Mouse (Mus musculus) lung, adult 2 months (tissue): Measurements from ENCODE around the gene Ptgs1.

Experiments
- CTCF ChIP-seq: fragments of 200-500 bp; IDR thresholded peaks from 2 replicates; pipeline ENCODE4 v1.5.1; 2011; ENCODE audit warnings: mild to moderate bottlenecking, low read length, control low read depth; ENCODE audit not compliant: insufficient read depth
- POLR2A ChIP-seq: fragments of 200-500 bp; IDR thresholded peaks from 2 replicates; pipeline ENCODE4 v1.6.1; 2011; ENCODE audit warnings: low read depth, mild to moderate bottlenecking, control low read depth, low read length, borderline replicate concordance; ENCODE audit errors: extremely low read depth

GRCm38 (mm10) chr2:36204595-36204994 lies 25.6 kb upstream of the Ptgs1 start:
- TF ChIP-seq CTCF (no peak), POLR2A (no peak)
